Mouse (Mus musculus) brain, adult 2 months (tissue): ENCODE measurements around the gene Sipa1l2.

Experiments
- DNase-seq: peaks from one replicate; pipeline ENCODE4 v3.0.0; 2011; ENCODE audit warnings: low read depth, low spot score

Gene Sipa1l2

GRCm38 (mm10) chr8:125471374-125471773 is 98.2 kb downstream of the Sipa1l2 start:
- no peak for DNase-seq

- peak; percentile 79 for DNase-seq
These were observed 104.3 kb downstream of the Sipa1l2 start for GRCm38 (mm10) chr8:125465156-125465821.

- DNase-seq, result no peak
These were observed 106.7 kb downstream of the Sipa1l2 start for GRCm38 (mm10) chr8:125462901-125463300.

GRCm38 (mm10) chr8:125461504-125461903 is 108.1 kb downstream of the Sipa1l2 start:
- no peak for DNase-seq

DNA sequence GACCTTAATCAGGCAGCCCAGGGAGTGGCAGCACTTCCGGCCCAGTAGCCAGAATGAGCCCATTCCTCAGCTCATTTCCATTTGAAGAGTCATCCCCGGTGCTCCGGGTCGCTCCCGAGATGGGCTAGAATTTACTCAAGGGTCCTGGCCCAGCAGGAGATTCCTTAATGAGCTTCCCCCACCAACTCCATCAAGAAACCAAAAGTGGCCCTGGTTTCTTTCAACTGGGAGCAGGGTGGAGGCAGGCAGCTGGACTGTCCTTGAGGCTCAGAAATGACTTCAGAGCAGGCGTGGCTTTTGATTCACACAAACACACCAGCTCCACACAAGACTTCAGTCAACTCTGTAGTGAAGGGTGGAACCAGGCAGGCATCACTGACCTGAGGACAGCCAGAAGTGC is 109.0 kb downstream of the Sipa1l2 start:
- DNase-seq, result no peak

DNA sequence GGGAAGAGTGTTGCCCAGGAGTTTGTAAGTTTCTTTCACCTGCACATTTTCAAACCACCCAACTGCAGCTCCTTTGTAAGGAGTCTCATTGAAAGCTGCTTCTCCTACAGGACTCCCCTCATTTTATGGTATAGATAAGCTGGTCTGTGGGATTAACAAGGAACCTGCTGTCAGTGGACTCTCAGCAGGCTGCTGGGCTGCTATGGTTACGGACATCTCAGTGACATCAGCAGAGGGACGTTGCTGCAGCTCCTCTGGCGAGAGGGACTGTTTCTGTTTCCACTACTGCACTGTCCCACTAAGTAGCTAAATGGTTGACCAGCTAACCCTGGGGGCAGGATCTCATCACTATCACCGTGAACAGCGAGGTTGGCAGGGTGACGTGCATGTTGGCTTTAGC is 120.6 kb downstream of the Sipa1l2 start:
- DNase-seq, result no peak

GRCm38 (mm10) chr8:125447543-125447942 is 122.1 kb downstream of the Sipa1l2 start:
- DNase-seq, result no peak

GRCm38 (mm10) chr8:125446236-125446635 is 123.4 kb downstream of the Sipa1l2 start:
- DNase-seq, result no peak

DNA sequence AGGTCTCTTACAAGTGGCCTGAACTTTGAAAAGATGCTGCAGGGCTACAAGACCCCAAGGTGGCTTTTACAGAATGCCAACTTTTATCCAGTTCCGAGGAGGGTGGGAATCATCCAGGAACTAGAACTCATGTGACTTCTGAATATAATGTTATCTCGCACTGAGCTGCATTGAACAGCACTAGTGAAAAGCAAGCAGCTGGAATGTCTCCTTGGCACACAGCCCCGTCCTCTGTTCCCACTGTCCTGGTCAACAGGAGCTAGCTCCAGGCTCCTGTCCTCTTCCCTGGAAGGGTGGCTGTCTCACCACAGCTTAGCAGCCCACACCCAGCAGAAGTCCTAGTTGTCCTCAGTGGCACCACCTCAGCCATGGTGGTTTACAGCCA is 124.4 kb downstream of the Sipa1l2 start:
- no peak for DNase-seq

GRCm38 (mm10) chr8:125444457-125445224 is 125.0 kb downstream of the Sipa1l2 start:
- DNase-seq, result no peak

DNA sequence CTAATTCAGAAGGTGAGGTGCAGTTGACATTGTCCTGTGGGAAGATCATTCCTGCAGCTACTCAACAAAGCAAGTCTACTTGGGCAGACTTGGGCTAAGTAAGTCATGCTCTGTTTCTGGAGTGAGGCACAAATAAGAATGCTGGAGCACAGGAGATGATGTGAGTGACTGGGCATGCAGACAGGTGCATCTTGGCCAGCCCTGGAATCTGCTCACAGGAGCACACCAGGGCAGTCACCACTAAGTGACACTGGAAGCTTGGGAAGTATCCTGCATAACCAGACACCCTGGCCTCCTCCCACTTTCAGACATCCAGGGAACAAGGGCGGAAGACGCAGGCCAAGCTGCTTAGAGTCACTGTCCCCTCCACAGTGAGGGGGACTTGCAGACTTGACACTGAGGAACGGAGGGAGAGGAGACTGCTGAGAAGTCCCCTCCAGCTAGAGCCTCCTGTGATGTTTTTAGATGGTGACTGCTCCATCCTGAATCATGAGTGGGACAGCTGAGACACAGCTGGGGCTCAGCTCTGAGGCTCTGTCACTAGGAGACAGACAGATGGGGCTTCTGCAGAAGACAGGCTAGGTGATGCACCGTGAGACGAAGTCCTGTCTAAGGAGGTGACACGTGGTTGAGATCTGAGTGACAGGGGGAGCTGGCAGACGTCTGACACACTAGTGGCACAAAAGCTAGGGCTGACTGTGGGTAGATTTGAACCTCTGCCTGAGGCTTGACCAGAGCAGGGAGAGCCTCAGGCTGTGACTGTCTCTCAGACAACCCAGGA is 134.1 kb downstream of the Sipa1l2 start:
- no peak for DNase-seq

GRCm38 (mm10) chr8:125434151-125434550 is 135.5 kb downstream of the Sipa1l2 start:
- no peak for DNase-seq

GRCm38 (mm10) chr8:125431321-125431720 is 138.3 kb downstream of the Sipa1l2 start:
- no peak for DNase-seq

DNA sequence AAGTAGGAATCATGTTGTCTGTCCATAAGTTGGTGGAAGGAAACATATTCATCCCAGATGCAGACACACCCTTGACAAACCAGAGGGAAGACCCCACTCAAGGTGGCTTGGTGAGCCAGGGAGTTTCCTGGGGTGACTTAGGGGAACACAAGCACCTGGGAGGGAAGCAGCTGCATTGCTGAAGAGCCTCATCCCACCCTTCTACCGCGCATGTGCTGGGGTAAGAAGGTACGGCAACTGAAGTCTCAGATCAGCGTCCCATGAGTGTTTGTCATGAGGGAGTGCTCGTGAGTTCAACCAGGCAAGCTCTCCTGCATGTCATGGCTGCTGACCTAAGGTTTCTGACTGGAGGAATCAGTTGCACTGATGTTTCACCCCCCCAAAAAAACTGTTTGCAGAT is 138.8 kb downstream of the Sipa1l2 start:
- DNase-seq, result no peak

DNA sequence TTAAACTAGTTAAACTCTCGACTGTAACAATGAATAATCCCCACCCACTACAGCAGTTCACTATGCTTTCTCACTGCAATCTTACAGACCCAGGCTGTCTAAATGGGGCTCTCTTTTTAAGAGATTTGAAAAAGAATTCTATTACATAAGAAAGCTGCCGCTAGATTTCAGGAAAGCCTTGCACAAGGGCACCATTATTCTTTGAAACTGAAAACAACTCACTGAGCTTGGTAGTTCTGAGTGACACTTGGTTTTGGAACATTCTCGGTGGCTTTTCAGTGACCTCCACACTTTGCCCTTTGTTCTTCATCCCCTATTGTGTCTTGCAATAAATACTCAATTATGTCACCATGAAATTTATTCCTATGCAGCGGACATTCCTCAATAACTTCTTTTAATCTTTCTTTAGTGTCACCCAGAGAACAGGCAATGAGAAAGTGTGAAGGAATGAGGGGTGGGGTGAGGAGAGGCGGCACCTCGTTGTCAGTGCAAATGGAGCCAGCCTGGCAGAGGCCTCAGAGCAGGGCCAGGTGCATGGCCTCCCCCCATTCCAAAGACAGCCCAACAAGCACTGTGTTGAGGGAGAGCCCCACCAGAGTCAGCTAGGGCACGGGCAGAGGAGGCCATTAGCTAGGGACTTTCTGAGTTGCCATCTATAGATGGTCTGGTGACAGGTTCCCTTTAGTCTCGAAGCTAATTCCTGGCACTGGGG is 140.5 kb downstream of the Sipa1l2 start:
- peak; percentile 53 for DNase-seq

- DNase-seq, result no peak
These were observed 145.7 kb downstream of the Sipa1l2 start for GRCm38 (mm10) chr8:125423861-125424260.

DNA sequence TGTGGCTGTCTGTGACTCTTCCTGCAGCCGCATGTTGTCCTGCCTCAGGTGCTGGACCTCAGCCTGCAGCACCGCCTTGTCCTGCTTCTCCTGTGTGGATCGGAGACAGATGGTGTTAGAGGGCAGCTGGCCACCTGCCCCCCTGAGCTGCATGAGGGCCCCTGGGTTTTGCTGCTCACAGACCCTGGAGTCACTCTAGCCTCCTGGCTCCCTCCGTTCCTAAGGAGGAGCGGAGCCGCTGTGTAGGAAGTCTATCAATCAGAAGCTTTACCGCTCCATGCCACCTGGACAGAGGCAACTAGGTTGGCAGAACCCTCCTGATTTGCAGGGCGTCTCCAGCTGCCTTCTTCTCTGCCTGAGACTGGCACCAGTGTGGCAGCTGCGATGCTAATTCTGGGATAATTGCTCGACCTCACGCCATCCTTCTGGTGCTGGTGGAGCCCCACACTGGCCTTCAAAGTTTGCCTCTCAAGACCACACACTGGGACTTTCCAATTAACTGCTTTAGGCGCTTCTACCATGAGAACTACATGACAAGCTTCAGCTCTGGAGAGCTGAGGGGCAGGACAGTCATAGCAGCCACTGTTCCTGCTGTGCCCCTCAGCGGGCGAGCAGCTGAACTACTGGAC is 150.3 kb downstream of the Sipa1l2 start:
- DNase-seq, result peak; percentile 55

DNA sequence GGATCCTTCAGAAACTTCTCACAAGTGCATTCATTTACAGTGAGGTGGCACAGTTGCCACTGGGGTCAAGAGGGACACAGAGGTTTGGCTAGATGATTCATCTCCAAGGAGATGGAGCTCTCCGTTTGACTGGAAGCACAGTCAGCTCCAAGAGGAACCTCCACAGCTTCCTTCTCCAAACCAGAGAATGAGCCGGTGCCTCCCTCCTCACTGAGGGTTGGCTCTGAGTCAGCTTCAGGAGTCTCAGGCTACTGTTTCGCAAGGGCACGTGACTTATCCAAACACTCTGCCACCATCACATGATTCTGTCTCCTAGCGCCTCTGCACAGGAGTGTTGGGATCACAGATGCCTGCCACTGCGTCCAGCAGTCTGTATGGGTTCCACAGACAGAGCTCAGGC is 153.5 kb downstream of the Sipa1l2 start:
- DNase-seq, result peak; percentile 64

DNA sequence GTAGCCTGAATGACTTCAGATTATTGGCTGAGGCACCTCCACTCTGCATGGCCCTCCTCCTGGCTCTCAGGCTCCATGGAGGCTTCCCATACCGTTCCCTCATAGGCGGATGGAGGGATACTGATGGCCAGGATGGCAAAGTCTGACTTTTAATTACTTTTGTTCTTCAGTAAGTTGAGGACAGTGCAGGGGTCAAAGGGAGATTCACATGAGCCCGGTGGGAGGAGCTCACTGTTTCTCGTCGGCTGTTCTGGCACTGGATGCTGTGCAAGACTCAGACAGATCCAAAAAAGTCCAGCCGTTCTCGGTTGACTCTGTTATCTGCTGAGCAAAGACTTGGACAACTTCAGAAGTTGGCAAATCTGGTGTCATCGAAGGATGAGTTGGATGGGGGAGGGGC is 155.0 kb downstream of the Sipa1l2 start:
- DNase-seq, result no peak

DNA sequence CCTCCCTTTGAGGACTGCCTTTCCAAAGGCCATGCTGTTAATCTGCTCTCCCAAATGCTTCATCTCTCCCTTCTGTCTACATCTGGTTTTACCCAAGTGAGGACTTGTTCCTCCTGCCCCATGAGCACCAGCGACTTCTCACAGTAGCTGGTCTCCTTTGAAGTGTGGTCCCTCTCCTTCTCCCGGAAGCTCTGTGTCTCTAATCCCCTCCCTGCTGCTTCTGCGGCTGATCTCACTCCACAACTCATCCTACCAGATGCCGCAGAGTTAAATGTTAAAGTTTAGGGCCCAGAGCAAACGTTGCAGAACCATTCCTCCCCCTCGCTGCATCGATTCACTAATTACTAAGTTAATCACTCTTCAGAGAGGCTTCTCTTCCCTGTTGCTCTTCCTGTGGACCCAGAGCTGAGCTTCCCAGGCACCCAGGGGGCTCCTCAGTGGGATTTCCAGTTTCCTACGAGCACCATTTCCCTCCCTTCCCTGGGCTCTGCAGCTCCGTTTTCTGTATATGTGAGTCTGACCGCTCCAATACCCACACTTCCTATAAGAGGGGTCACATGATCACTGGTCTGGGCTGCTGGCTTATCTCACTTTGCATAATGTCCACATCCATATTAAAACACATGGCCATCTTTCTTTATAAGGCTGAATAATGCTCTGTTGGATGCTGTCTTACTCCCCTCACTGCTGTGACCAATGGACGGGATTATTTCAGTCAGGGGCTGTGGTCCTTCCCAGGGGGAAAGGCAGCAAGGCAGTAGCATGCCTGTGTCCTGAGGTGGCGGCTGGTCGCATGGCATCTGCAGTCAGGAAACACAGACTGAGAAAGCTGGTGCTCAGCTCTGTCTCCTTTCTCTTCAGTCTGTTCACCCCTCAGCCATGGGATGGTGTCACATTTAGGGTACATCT is 156.4 kb downstream of the Sipa1l2 start:
- DNase-seq, result no peak
